Mouse (Mus musculus) CH12F3 (cell line): ENCODE results near the gene Ptger4.

Experiments used
- in situ Hi-C: fragments of 300-500 bp; cut with MboI; formaldehyde crosslinking; loops from 2 replicates; pipeline ENCODE4 v1.14.3; 2020; ENCODE audit warnings: low sequenced_read_pairs

Gene Ptger4

DNA sequence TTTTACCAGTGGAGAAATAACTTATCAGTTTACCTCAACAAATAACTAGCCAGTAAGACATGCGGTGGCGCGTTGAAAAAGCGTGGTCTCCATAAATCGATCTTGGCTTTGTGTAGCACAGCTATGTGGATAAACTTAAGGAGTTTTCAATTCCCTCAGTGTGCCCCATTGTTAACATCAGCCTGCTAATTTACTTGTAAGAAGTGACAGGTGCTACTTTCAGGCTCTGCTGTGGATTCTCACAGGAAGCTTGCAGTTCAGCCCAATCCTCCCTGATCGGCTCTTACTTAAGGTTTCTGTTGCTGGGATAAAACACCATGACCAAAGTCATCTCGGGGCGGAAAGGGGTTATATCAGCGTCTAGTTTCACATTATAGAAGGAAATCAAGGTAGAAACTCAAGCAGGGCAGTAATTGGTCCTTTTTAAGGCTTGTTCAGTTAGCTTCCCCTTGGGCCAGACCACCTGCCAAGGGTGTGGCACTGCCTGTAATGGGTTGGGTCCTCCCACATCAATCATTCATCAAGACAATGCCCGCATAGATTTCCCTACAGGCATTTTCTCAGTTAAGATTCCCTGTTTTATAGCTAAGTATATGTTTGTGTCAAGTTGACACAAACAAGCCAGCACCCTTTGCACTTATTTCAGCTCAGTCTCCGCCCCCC is 59.2 kb downstream of the Ptger4 start:
- in situ Hi-C loops = no loop called here

DNA sequence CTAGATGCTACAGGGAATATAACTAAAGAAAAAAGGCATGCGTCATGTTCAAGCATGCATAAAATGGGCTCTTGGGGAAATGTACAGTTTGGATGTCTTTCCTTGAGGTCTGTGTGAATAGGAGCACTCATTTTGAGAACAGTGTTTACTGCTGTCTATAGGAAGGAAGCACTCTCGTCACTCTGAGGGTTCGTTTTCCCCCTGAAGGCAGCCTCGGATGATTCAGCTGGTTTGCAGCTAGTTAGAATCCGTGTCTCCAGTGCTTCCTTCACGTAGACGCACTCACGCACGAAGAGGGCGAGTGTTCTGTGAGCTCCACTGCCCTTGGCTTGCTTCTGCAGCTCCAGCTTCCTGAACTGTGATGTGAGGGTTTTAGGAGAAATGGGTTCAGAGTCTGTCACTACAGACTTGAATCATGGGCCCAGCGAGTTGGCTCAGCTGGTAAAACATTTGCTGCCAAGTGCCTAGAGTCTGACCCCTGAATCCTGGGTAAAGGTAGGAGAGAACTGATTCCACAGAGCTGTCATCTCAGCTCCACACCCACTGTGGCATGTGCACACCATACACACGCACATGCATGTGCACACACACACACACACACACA is 70.7 kb downstream of the Ptger4 start:
- in situ Hi-C loops = no loop called here

GRCm38 (mm10) chr15:5165121-5165773 is 78.7 kb downstream of the Ptger4 start:
- in situ Hi-C loops = no loop called here

DNA sequence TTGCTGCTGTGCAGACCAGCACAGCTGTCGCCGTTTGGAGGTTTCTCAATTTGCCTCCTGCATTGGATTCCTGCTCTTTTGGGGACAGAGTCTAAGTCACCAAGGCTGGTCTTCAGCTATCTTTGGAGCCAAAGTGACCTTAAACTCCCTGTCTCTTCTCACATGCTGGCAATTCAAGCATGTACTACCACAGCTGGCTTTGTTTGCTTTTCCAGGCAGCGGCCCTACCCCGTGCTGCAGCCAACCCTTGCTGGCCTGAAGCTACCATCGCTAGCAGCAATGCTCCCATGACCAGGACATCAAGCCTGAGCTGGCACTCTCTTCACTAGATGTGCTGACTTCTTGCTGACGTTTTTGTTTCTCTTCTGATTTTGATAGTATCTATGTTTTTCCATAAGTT is 85.2 kb downstream of the Ptger4 start:
- in situ Hi-C loops = no loop called here

- in situ Hi-C loops = no loop called here
These were observed 86.6 kb downstream of the Ptger4 start for GRCm38 (mm10) chr15:5157386-5157785.
